Mouse (Mus musculus): ENCODE measurements around the gene Olfr544.
"Not testable (repeated sequence)": the region's sequence is repeated elsewhere in the genome, so short reads cannot be mapped to it uniquely, and the experiment has no call there.

The Olfr544 gene

GRCm38 (mm10) chr7:102488161-102488560, at the start of gene Olfr544:
TSS of gene Olfr544 (minus strand) at chr7:102488313.
- no peak for DNase-seq

- DNase-seq = no peak
Measured at GRCm38 (mm10) chr7:102534449-102534848, 46.3 kb upstream of the Olfr544 start, which contains the start of gene Olfr547. TSS of gene Olfr547 (plus strand) at chr7:102534749.

- DNase-seq = no peak
Measured at GRCm38 (mm10) chr7:102529052-102529451, 40.9 kb upstream of the Olfr544 start.

- no peak for DNase-seq
Measured at GRCm38 (mm10) chr7:102517051-102517335, 28.9 kb upstream of the Olfr544 start.

- DNase-seq = no peak
Measured at GRCm38 (mm10) chr7:102516261-102517050, 28.3 kb upstream of the Olfr544 start.

- no peak for DNase-seq
Measured at GRCm38 (mm10) chr7:102514144-102514543, 26.0 kb upstream of the Olfr544 start.

GRCm38 (mm10) chr7:102512814-102513435, 24.8 kb upstream of the Olfr544 start:
- DNase-seq = peak; percentile 76

- DNase-seq = no peak
Measured at GRCm38 (mm10) chr7:102511927-102512326, 23.8 kb upstream of the Olfr544 start.

- no peak for DNase-seq
Measured at GRCm38 (mm10) chr7:102509726-102510125, 21.6 kb upstream of the Olfr544 start.

GRCm38 (mm10) chr7:102508666-102509065, 20.6 kb upstream of the Olfr544 start:
- DNase-seq = no peak

GRCm38 (mm10) chr7:102508066-102508465, 20.0 kb upstream of the Olfr544 start:
- DNase-seq = no peak

GRCm38 (mm10) chr7:102506848-102507247, 18.7 kb upstream of the Olfr544 start:
- DNase-seq = peak; percentile 66

GRCm38 (mm10) chr7:102501986-102502385, 13.9 kb upstream of the Olfr544 start:
- peak; percentile 28 for DNase-seq

GRCm38 (mm10) chr7:102499473-102499872, 11.4 kb upstream of the Olfr544 start, which contains the start of gene Olfr545:
TSS of gene Olfr545 (minus strand) at chr7:102499573.
- DNase-seq = no peak

GRCm38 (mm10) chr7:102494416-102494815, 6.3 kb upstream of the Olfr544 start:
- not testable (repeated sequence) for DNase-seq

GRCm38 (mm10) chr7:102486105-102486504, 2.0 kb downstream of the Olfr544 start:
- no peak for DNase-seq

GRCm38 (mm10) chr7:102484766-102485165, 3.3 kb downstream of the Olfr544 start:
- DNase-seq = not testable (repeated sequence)

GRCm38 (mm10) chr7:102483665-102484064, 4.4 kb downstream of the Olfr544 start:
- DNase-seq = no peak

GRCm38 (mm10) chr7:102481579-102481978, 6.5 kb downstream of the Olfr544 start, which contains the start of gene Olfr543:
TSS of gene Olfr543 (minus strand) at chr7:102481679.
- DNase-seq = no peak

- no peak for DNase-seq
Measured at GRCm38 (mm10) chr7:102480821-102481220, 7.3 kb downstream of the Olfr544 start.

GRCm38 (mm10) chr7:102479368-102480078, 8.6 kb downstream of the Olfr544 start:
- DNase-seq = no peak

- DNase-seq = no peak
Measured at GRCm38 (mm10) chr7:102478926-102479325, 9.2 kb downstream of the Olfr544 start.

- DNase-seq = no peak
Measured at GRCm38 (mm10) chr7:102478425-102478824, 9.7 kb downstream of the Olfr544 start.

- DNase-seq = no peak
Measured at GRCm38 (mm10) chr7:102477377-102477776, 10.7 kb downstream of the Olfr544 start.
